Mouse (Mus musculus): ENCODE data around the gene Unc93b1. TPM values are rescaled to one million over a fixed set of nuclear protein-coding genes. Genes with fewer than 3 reads are reported as not detected.

Unc93b1 gene
- polyA plus RNA-seq (2015; fragmentation: Nextera tagmentation; extraction: Ambion mirVana): 12.4 and 13.6 TPM in 2 replicates

DNA sequence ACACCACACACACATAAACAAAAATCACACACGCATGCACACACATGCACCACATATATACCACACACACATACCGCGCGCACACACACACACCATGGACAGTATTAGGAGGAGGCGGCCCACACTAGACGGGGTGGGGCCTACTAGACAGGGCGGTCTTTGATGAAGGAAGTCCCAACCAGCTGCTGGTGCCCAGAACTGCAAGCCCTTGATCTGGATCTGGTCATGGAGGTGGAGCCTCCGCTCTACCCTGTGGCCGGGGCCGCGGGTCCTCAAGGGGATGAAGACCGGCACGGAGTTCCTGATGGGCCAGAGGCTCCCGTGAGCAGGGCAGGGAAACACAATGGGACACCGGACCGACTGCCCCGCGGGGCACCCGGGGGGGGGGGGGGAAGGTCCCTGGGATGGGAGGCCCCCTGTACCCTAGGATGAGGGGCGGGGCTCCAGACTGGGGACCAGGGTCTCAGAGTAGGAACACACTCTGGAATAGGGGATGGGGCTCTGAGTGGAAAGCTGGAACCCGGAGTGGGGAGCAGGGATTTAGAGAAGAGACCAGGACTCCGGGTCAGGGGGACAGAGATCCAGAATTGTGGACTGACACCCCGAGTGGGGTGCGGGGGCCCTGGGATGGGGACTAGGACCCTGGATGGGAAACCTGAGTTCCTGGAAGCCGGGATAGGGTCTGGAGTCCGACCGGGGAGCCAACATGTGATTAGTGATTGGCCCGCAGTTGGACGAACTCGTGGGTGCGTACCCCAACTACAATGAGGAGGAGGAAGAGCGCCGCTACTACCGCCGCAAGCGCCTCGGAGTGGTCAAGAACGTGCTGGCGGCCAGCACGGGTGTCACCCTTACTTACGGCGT lies at the start of gene Unc93b1:
TSS of gene Unc93b1 (plus strand) at position 155 of the 864 bp plus-strand sequence.
- peak within 1 kb of the TSS; percentile 8 for H3K27ac ChIP-seq (replicated peaks)
- H3K9me3 ChIP-seq: no peaks in the 10 kb centered on the region

DNA sequence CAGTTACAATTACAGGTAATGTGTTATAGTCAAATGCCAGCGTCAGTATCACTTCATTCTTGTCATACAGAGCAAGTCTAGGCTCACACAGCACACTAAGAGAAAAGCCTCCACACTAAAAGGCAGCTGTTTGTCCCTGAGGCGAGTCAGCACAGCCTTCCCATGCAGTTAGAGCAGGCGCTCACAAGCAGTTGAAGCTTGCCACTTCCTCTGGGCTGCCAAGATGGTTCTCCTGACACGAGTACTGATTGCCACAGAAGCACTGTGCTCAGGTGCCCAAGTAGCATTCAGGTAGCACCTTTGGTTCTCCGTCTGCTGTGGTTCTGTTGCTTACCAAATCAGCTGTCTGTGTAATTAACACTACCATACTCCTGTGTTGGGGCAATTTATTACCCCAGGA lies 45.9 kb upstream of the Unc93b1 start:
- H3K9ac ChIP-seq: no peak overlapping the region
- peaks cover 23% of the 10 kb centered on the region for H3K4me1 ChIP-seq
- 0 out of 2 replicates have a peak, but pooled peaks cover 3% of the 10 kb centered on the region for H3K27me3 ChIP-seq (replicated peaks)
- peaks cover 87% of the 10 kb centered on the region for H3K36me3 ChIP-seq
- no peak overlapping the region for H3K4me3 ChIP-seq
- no peak overlapping the region for H3K27ac ChIP-seq (replicated peaks)
- no peak overlapping the region for H3K4me2 ChIP-seq
- 89% methylated on average over 5 of the region's 5 CpGs for WGBS
- no peak for ATAC-seq (ENCODE audit: extremely low read depth, insufficient number of reproducible peaks, low FRiP score, low TSS enrichment)
- H3K9me3 ChIP-seq: no peaks in the 10 kb centered on the region

More for the DNA sequence above, at the start of gene Unc93b1:
- H3K4me2 ChIP-seq: peak within 1 kb of the TSS; percentile 96
- peak; percentile 38; the same call in 1 of the 2 replicates for ATAC-seq (ENCODE audit: extremely low read depth, insufficient number of reproducible peaks, low FRiP score, low TSS enrichment)
- peaks cover 23% of the 10 kb centered on the region for H3K4me1 ChIP-seq
- WGBS: 7% methylated on average over 38 of the region's 42 CpGs
- no peaks in the 10 kb centered on the region for H3K36me3 ChIP-seq
- peak within 1 kb of the TSS; percentile 68 for H3K4me3 ChIP-seq
- H3K27me3 ChIP-seq (replicated peaks): peaks cover 13% of the 10 kb centered on the region
- peak within 1 kb of the TSS; percentile 83 for H3K9ac ChIP-seq

DNA sequence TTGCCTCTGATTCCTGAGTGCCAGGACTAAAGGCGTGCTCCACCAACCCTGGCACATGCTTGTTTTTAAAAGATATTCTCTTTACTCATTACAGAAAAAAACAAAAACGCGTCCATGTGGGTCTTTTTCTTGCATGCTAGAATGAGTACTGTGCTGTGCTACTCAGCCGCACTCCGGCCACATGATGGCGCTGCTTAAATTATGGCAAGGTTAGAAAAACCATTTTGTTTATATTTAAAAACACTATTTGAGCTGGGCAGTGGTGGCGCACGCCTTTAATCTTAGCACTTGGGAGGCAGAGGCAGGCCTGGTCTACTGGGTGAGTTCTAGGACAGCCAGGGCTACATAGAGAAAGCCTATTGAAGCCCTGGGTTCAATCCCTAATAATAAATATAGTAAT lies 44.8 kb upstream of the Unc93b1 start:
- H3K4me3 ChIP-seq: no peak overlapping the region
- H3K4me1 ChIP-seq: peaks cover 21% of the 10 kb centered on the region
- peaks cover 96% of the 10 kb centered on the region for H3K36me3 ChIP-seq
- H3K9me3 ChIP-seq: no peaks in the 10 kb centered on the region
- no peak for ATAC-seq (ENCODE audit: extremely low read depth, insufficient number of reproducible peaks, low FRiP score, low TSS enrichment)
- H3K9ac ChIP-seq: no peak overlapping the region
- H3K4me2 ChIP-seq: no peak overlapping the region
- H3K27me3 ChIP-seq (replicated peaks): 0 out of 2 replicates have a peak, but pooled peaks cover 3% of the 10 kb centered on the region
- no peak overlapping the region for H3K27ac ChIP-seq (replicated peaks)
- 87% methylated on average over 8 of the region's 8 CpGs for WGBS

DNA sequence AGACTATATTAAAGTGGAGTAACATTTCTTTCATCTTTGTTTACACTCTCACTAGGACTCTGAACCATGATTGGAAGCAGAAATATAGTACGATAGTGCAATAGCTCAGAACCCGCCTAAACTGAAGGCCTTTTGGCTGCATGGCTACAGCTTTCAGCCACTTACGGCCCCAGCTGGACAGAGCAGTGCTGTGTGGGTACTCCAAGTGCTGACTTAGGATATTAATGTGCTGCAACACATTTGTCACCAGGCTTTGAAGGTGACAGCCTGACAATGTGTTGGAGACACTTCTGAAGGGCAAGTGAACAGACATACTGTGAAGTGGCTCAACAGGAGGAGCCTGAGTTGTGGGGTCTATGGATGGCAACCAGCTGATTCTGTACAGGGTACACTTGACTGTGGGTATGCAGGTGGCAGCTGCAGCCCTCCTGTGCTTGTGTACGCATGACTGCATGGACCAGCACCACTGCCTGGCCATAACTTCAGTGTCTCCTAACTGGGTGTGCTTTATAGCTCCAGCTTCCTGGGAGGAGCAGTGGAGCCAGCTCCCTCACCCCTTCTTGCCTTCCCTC lies 41.4 kb upstream of the Unc93b1 start:
- Histone ChIP-seq H3K27me3 (replicated peaks) (no peaks in the 10 kb centered on the region), H3K9ac (no peak overlapping the region), H3K9me3 (no peaks in the 10 kb centered on the region), H3K4me2 (no peak overlapping the region), H3K36me3 (peaks cover 99% of the 10 kb centered on the region), H3K4me1 (peaks cover 23% of the 10 kb centered on the region), H3K27ac (replicated peaks) (peak overlapping the region; percentile 70), H3K4me3 (no peak overlapping the region)
- WGBS: 60% methylated on average over 4 of the region's 4 CpGs
- peak; percentile 55; the same call in 1 of the 2 replicates for ATAC-seq (ENCODE audit: extremely low read depth, insufficient number of reproducible peaks, low FRiP score, low TSS enrichment)

DNA sequence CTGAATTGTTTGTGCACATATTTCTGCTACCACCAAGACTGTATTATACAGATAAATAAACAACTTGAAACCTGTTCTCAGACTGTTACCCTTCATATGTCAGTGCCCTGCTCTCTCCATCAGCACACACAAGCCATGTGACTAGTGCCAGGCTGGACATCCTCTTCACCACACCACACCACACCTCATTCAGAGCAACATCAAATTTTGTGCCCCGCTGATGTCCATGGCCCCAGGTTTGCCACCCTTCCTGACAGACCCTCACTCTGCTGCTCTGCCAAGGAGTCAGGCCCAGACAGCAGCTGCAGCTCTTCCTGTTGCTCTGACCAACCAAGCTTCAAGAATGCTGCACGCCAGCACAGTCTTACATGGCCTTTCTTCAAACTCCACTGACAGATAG lies 40.7 kb upstream of the Unc93b1 start:
- Histone ChIP-seq H3K9ac (no peak overlapping the region), H3K27ac (replicated peaks) (0 out of 2 replicates have a peak overlapping the region, but pooled peaks have one; percentile 70), H3K4me1 (peaks cover 23% of the 10 kb centered on the region), H3K9me3 (no peaks in the 10 kb centered on the region), H3K4me3 (no peak overlapping the region), H3K27me3 (replicated peaks) (no peaks in the 10 kb centered on the region), H3K36me3 (peaks cover 99% of the 10 kb centered on the region), H3K4me2 (no peak overlapping the region)
- WGBS: 84% methylated on average over 2 of the region's 2 CpGs
- ATAC-seq (ENCODE audit: extremely low read depth, insufficient number of reproducible peaks, low FRiP score, low TSS enrichment): no peak

DNA sequence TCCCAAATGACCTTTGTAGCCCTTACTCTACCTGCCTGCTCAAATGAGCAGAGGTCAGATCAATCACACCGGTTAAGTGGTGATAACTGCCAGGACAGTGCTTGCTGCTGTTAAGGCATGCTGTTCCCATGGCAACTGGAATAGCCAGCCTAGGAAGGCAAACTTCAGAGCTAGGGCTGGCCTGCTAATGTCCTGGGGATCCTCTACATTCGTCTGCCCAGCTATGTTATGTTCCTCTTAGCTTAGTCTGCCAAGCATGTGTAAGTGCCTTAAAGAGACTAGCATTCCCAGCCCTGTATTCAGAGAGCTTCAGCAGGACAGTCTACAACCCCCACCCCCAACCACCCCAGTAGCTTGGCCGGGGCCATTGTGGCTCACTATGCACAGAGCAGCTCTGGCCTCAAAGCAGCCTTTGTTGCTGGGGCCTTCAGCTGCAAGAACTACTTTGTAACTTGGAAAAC lies 39.8 kb upstream of the Unc93b1 start:
- no peak overlapping the region for H3K27ac ChIP-seq (replicated peaks)
- ATAC-seq (ENCODE audit: extremely low read depth, insufficient number of reproducible peaks, low FRiP score, low TSS enrichment): no peak
- H3K9me3 ChIP-seq: no peaks in the 10 kb centered on the region
- no peaks in the 10 kb centered on the region for H3K27me3 ChIP-seq (replicated peaks)
- H3K4me3 ChIP-seq: no peak overlapping the region
- H3K9ac ChIP-seq: no peak overlapping the region
- no peak overlapping the region for H3K4me2 ChIP-seq
- H3K36me3 ChIP-seq: peaks cover 98% of the 10 kb centered on the region
- 28% methylated on average over 3 of the region's 3 CpGs for WGBS
- peaks cover 23% of the 10 kb centered on the region for H3K4me1 ChIP-seq

DNA sequence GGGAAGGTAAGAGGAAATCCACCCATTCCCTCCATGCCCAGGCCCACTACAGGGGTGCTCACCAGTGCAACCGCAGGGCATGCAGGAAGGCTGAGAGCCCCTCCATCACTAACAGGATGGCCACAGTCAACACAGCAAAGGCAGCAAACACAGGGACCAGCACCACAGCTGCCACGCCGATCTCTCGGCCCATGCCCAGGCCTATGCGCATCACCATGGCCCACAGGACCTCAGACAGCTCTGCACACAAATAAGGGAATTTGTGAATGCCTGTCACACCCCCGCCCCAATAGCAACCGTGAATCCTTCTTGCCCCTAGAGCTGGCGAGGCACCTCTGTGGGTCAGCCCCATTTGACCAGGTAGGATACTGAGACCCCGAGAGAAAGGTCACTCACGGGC lies 38.8 kb upstream of the Unc93b1 start:
- peaks cover 91% of the 10 kb centered on the region for H3K36me3 ChIP-seq
- WGBS: 93% methylated on average over 10 of the region's 10 CpGs
- no peak overlapping the region for H3K4me3 ChIP-seq
- no peak overlapping the region for H3K4me2 ChIP-seq
- H3K9me3 ChIP-seq: no peaks in the 10 kb centered on the region
- ATAC-seq (ENCODE audit: extremely low read depth, insufficient number of reproducible peaks, low FRiP score, low TSS enrichment): no peak
- H3K4me1 ChIP-seq: peaks cover 23% of the 10 kb centered on the region
- no peak overlapping the region for H3K9ac ChIP-seq
- no peaks in the 10 kb centered on the region for H3K27me3 ChIP-seq (replicated peaks)
- no peak overlapping the region for H3K27ac ChIP-seq (replicated peaks)

DNA sequence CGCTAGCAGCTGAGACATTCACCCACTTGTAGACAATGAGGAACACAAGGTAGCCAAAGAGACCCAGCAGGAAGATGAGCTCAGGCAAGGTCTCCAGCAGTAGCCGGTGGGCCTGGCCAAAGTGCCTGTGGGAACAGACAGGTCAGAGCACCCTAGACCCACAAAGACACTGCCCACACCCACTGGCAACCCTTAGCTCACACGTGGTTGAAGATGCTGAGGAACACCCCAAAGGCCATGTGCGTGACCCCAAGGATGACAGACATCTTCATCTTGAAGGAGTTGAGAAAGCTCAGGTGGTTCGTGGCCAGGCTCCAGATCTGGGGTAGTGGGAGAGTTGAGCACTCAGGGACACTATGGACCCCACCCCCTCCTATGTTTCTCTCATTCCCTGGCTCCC lies 37.4 kb upstream of the Unc93b1 start:
- H3K9me3 ChIP-seq: no peaks in the 10 kb centered on the region
- no peak for ATAC-seq (ENCODE audit: extremely low read depth, insufficient number of reproducible peaks, low FRiP score, low TSS enrichment)
- no peak overlapping the region for H3K4me3 ChIP-seq
- no peak overlapping the region for H3K9ac ChIP-seq
- no peak overlapping the region for H3K4me2 ChIP-seq
- no peak overlapping the region for H3K27ac ChIP-seq (replicated peaks)
- H3K36me3 ChIP-seq: peaks cover 91% of the 10 kb centered on the region
- peaks cover 23% of the 10 kb centered on the region for H3K4me1 ChIP-seq
- WGBS: 78% methylated on average over 5 of the region's 5 CpGs
- no peaks in the 10 kb centered on the region for H3K27me3 ChIP-seq (replicated peaks)

DNA sequence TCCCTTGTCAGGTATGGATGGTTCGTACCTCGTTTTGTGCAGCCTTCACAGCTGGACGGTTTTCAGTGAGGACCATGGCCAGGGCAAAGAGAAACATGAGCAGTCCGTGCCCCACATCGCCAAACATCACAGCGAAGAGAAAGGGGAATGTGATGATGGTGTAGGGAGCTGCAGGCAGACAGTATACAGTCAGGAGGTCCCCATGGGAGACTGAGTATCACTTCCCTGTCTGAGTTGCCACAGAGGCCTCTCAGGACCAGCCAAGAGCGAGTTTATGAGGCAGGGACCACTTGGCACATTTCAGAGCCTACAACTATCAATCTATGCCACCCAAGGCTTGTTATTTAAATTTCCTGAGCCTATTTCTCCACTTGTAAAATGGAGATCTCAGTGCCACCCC lies 36.0 kb upstream of the Unc93b1 start:
- no peaks in the 10 kb centered on the region for H3K27me3 ChIP-seq (replicated peaks)

DNA sequence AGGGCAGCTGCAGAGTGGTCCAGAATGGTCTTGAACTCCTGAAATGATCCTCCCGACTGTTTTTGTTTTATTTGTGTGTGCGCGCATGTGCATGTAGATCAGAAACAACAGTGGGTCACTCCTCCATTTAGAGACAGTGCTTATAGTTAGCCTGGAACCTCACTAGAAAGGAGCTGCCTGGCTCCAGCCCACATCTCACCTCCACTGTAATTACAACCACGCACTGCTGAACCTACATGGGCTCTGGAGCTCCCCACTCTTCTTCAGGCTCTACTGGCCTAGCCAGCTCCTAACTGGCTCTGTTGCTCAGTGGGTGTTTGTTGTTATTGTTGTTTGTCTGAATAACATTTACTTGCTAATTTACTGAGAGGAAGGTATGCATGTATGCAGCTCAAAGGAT lies 35.4 kb upstream of the Unc93b1 start:
- H3K27me3 ChIP-seq (replicated peaks): no peaks in the 10 kb centered on the region
- no peak overlapping the region for H3K9ac ChIP-seq
- peaks cover 88% of the 10 kb centered on the region for H3K36me3 ChIP-seq
- WGBS: 87% methylated on average over 4 of the region's 4 CpGs
- no peak overlapping the region for H3K4me3 ChIP-seq
- H3K4me2 ChIP-seq: no peak overlapping the region
- no peaks in the 10 kb centered on the region for H3K9me3 ChIP-seq
- H3K4me1 ChIP-seq: peaks cover 19% of the 10 kb centered on the region
- no peak for ATAC-seq (ENCODE audit: extremely low read depth, insufficient number of reproducible peaks, low FRiP score, low TSS enrichment)
- H3K27ac ChIP-seq (replicated peaks): no peak overlapping the region

More for the DNA sequence above, 36.0 kb upstream of the Unc93b1 start:
- H3K9ac ChIP-seq: no peak overlapping the region
- H3K9me3 ChIP-seq: no peaks in the 10 kb centered on the region
- peaks cover 17% of the 10 kb centered on the region for H3K4me1 ChIP-seq
- no peak for ATAC-seq (ENCODE audit: extremely low read depth, insufficient number of reproducible peaks, low FRiP score, low TSS enrichment)
- 85% methylated on average over 7 of the region's 7 CpGs for WGBS
- H3K27ac ChIP-seq (replicated peaks): no peak overlapping the region
- H3K4me2 ChIP-seq: no peak overlapping the region
- H3K4me3 ChIP-seq: no peak overlapping the region
- peaks cover 92% of the 10 kb centered on the region for H3K36me3 ChIP-seq

DNA sequence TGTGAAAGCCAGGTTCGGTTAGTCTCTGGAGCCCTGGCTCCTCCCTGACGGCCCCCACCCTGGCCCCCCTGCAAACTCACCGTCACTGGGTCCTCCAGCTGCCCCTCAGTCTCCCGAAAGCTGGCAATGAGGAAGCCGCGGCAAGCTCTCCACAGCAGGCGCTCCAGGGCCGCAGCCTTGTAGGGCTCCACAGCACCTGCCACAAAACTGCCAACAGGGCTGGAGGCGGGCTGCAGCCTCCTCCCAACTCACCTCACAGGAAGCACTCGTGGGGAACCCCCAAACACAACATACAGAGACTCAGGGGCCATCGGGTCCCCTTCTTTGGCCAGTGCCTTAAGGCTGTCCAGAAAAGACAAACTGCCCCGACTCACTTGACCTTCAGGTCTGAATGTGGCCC lies 32.0 kb upstream of the Unc93b1 start:
- Histone ChIP-seq H3K4me3 (no peak overlapping the region), H3K9ac (no peak overlapping the region), H3K27me3 (replicated peaks) (no peaks in the 10 kb centered on the region), H3K4me1 (peaks cover 38% of the 10 kb centered on the region), H3K9me3 (no peaks in the 10 kb centered on the region), H3K4me2 (no peak overlapping the region), H3K36me3 (peaks cover 55% of the 10 kb centered on the region), H3K27ac (replicated peaks) (no peak overlapping the region)
- 82% methylated on average over 12 of the region's 12 CpGs for WGBS
- ATAC-seq (ENCODE audit: extremely low read depth, insufficient number of reproducible peaks, low FRiP score, low TSS enrichment): no peak

All from heart, embryonic 13.5 days (tissue).